Mouse (Mus musculus): ENCODE measurements around the gene Gpr75.

GRCm38 (mm10) chr11:30899312-30899711, 14.2 kb downstream of the Gpr75 start:
- no peak for TF ChIP-seq POLR2A (IDR thresholded peaks at IDR 0.05; ENCODE audit: insufficient read depth, low read length)
- TF ChIP-seq CTCF (IDR thresholded peaks at IDR 0.05; ENCODE audit: low read depth, low read length), result no peak
- TF ChIP-seq EP300 (IDR thresholded peaks at IDR 0.05; ENCODE audit: insufficient read depth, low read depth, low read length), result no peak

Measured in ES-Bruce4 (cell line).